Comparison of ENCODE assay signal across 8 mouse cellular contexts in genomic region chr5:125102907-125103306, GRCm38 (mm10).
DNase-seq lines count a peak whose midpoint lies in the region; ATAC-seq and TF ChIP-seq lines count a peak whose summit lies in the region.

No protein-coding gene starts in this region.

- peaks cover 91% of the 10 kb centered on the region for H3K36me3 ChIP-seq in lung, embryonic 14.5 days (ENCODE audit: insufficient read depth)
- peaks cover 81% of the 10 kb centered on the region for H3K36me3 ChIP-seq in intestine, embryonic 14.5 days (ENCODE audit: control insufficient read depth, insufficient read depth, low read length)
- H3K36me3 ChIP-seq in neural tube, embryonic 15.5 days, result peaks cover 37% of the 10 kb centered on the region

- TF ChIP-seq CTCF in lung, embryonic 14.5 days (IDR thresholded peaks at IDR 0.05; ENCODE audit: low read depth), result no peak

- H3K4me2 ChIP-seq in lung, embryonic 14.5 days, result no peak overlapping the region
- H3K4me2 ChIP-seq in intestine, embryonic 14.5 days (ENCODE audit: low read length), result no peak overlapping the region
- no peak overlapping the region for H3K4me2 ChIP-seq in neural tube, embryonic 15.5 days

- peak; percentile 63 to 74 for DNase-seq in frontal cortex, postnatal 10 days (ENCODE audit: low spot score in 2 of 2)
- DNase-seq in frontal cortex, adult 2 months (ENCODE audit: extremely low spot score in 1 of 2, low spot score in 1 of 2), result no peak
- DNase-seq in lung, embryonic 14.5 days, result peak; percentile 91
- DNase-seq in lung, postnatal 36 days, result no peak
- peak; percentile 83 for DNase-seq in intestine, embryonic 14.5 days (ENCODE audit: low spot score)
- DNase-seq in yolk sac, embryonic 10.5 days (ENCODE audit: low spot score), result no peak
- DNase-seq in kidney, adult 8-10 months, result no peak

- no peaks in the 10 kb centered on the region for H3K9me3 ChIP-seq in lung, embryonic 14.5 days (ENCODE audit: low read depth, low read length)
- no peaks in the 10 kb centered on the region for H3K9me3 ChIP-seq in intestine, embryonic 14.5 days (ENCODE audit: control insufficient read depth, low read length)
- no peaks in the 10 kb centered on the region for H3K9me3 ChIP-seq in neural tube, embryonic 15.5 days (replicated peaks)

- WGBS in lung, embryonic 14.5 days, result 25% methylated on average over 7 of the region's 7 CpGs
- 33% methylated on average over 7 of the region's 7 CpGs for WGBS in intestine, embryonic 14.5 days
- WGBS in neural tube, embryonic 15.5 days, result 31% methylated on average over 7 of the region's 7 CpGs

- peaks cover 16% of the 10 kb centered on the region for H3K4me1 ChIP-seq in lung, embryonic 14.5 days (ENCODE audit: insufficient read depth)
- peaks cover 22% of the 10 kb centered on the region for H3K4me1 ChIP-seq in intestine, embryonic 14.5 days (replicated peaks; ENCODE audit: control insufficient read depth, insufficient read depth, low read length)
- H3K4me1 ChIP-seq in neural tube, embryonic 15.5 days, result peaks cover 48% of the 10 kb centered on the region

- no peak overlapping the region for H3K9ac ChIP-seq in lung, embryonic 14.5 days
- H3K9ac ChIP-seq in intestine, embryonic 14.5 days (ENCODE audit: low read length), result 0 out of 2 replicates have a peak overlapping the region, but pooled peaks have one; percentile 3
- H3K9ac ChIP-seq in neural tube, embryonic 15.5 days (replicated peaks), result no peak overlapping the region

- H3K27me3 ChIP-seq in lung, embryonic 14.5 days (ENCODE audit: insufficient read depth, low read length), result no peaks in the 10 kb centered on the region
- H3K27me3 ChIP-seq in intestine, embryonic 14.5 days (replicated peaks; ENCODE audit: control insufficient read depth, insufficient read depth, low read length), result no peaks in the 10 kb centered on the region
- H3K27me3 ChIP-seq in neural tube, embryonic 15.5 days (replicated peaks), result no peaks in the 10 kb centered on the region

- H3K27ac ChIP-seq in lung, embryonic 14.5 days (ENCODE audit: low read depth), result peak overlapping the region; percentile 33
- peak overlapping the region; percentile 70 for H3K27ac ChIP-seq in intestine, embryonic 14.5 days (ENCODE audit: low read depth)
- H3K27ac ChIP-seq in neural tube, embryonic 15.5 days (replicated peaks), result peak overlapping the region; percentile 82

- peak; percentile 71 for ATAC-seq in lung, embryonic 14.5 days (ENCODE audit: insufficient read depth)
- peak; percentile 16; the same call in 1 of the 2 replicates for ATAC-seq in intestine, embryonic 14.5 days (replicated peaks; ENCODE audit: low FRiP score, low TSS enrichment, low read depth)
- peak; percentile 73; the same call in 1 of the 2 replicates for ATAC-seq in neural tube, embryonic 15.5 days (ENCODE audit: low FRiP score)

- H3K4me3 ChIP-seq in lung, embryonic 14.5 days (ENCODE audit: low read depth, low read length), result no peak overlapping the region
- H3K4me3 ChIP-seq in intestine, embryonic 14.5 days (ENCODE audit: low read depth, low read length), result no peak overlapping the region
- no peak overlapping the region for H3K4me3 ChIP-seq in neural tube, embryonic 15.5 days (replicated peaks)

Comparison
In these comparisons a context has a peak if more than half of its experiments do, and no peak if none do; other contexts are left out.
1. DNase-seq: peak in frontal cortex, postnatal 10 days (2 of 2), lung, embryonic 14.5 days (single experiment) and intestine, embryonic 14.5 days (single experiment); none in frontal cortex, adult 2 months (0 of 2), lung, postnatal 36 days (single experiment), yolk sac, embryonic 10.5 days (single experiment) and kidney, adult 8-10 months (0 of 2).
2. ATAC-seq: peak in every context shown above with its lines; median percentile 73 in neural tube, embryonic 15.5 days; 71 in lung, embryonic 14.5 days; 16 in intestine, embryonic 14.5 days.
3. Peak in every context shown above with its lines, with median percentiles within 50 percentile points of each other: H3K27ac ChIP-seq.